Mouse (Mus musculus) limb, embryonic 13.5 days (tissue): ENCODE results near the gene Cd164l2. TPM values are rescaled to one million over a fixed set of nuclear protein-coding genes. Genes with fewer than 3 reads are reported as not detected.
A peak's percentile ranks its signal among the peaks of the same experiment; 100 is the strongest.

Experiments
- ATAC-seq: fragments of 200-750 bp; cut with Nextera tagmentation; 2 replicates; pipeline ENCODE4 v1.8.0; 2017; ENCODE audit warnings: low read depth, moderate number of reproducible peaks, moderate TSS enrichment; ENCODE audit not compliant: low FRiP score
- H3K27ac ChIP-seq: fragments of 300-500 bp; sonication (generic); 2 replicates; pipeline ENCODE4 v1.5.1; 2015; ENCODE audit warnings: inconsistent platforms, mild to moderate bottlenecking, moderate library complexity
- H3K27me3 ChIP-seq: fragments of 300-500 bp; sonication (generic); 2 replicates; pipeline ENCODE4 v1.6.1; 2015; ENCODE audit warnings: mild to moderate bottlenecking, inconsistent platforms
- H3K36me3 ChIP-seq: fragments of 300-500 bp; sonication (generic); 2 replicates; pipeline ENCODE4 v1.6.1; 2015; ENCODE audit warnings: inconsistent platforms, mild to moderate bottlenecking, moderate library complexity
- H3K4me1 ChIP-seq: fragments of 300-500 bp; sonication (generic); 2 replicates; pipeline ENCODE4 v1.6.1; 2015; ENCODE audit warnings: inconsistent platforms
- H3K4me2 ChIP-seq: fragments of 300-500 bp; sonication (generic); replicated peaks from 2 replicates; pipeline ENCODE4 v1.6.1; 2015; ENCODE audit warnings: inconsistent platforms, mild to moderate bottlenecking, moderate library complexity
- H3K4me3 ChIP-seq: fragments of 300-500 bp; sonication (generic); 2 replicates; pipeline ENCODE4 v1.5.1; 2015; ENCODE audit warnings: moderate library complexity, mild to moderate bottlenecking, inconsistent platforms
- H3K9ac ChIP-seq: fragments of 300-500 bp; sonication (generic); 2 replicates; pipeline ENCODE4 v1.6.1; 2015; ENCODE audit warnings: mild to moderate bottlenecking, inconsistent platforms
- H3K9me3 ChIP-seq: fragments of 300-500 bp; sonication (generic); 2 replicates; pipeline ENCODE4 v1.6.1; 2016; ENCODE audit warnings: inconsistent platforms
- WGBS: fragments of 180-500 bp; shearing (Covaris S2); methylation state at CpG from one replicate; pipeline ENCODE4 v1.1.7; 2015; 5-methylcytosine and 5-hydroxymethylcytosine counted together
- microRNA-seq: library from miRNA; unstranded; fragments of <30 nt; microRNA quantifications from one replicate; pipeline ENCODE4, GENCODE M21; 2016
- polyA plus RNA-seq: library from polyadenylated mRNA; unstranded; fragments of >200 nt; fragmentation: Nextera tagmentation; extraction: Ambion mirVana; gene quantifications from 2 replicates; pipeline ENCODE4 v1.2.1, GENCODE M21; 2015

Gene Cd164l2
- polyA plus RNA-seq, 1 experiment from 2014 or later = 5.9 TPM

GRCm38 (mm10) chr4:133262882-133263281 is 51.0 kb downstream of the Cd164l2 start, which contains the start of gene Sytl1:
TSS of gene Sytl1 (minus strand) at chr4:133263113.
- WGBS = 37% methylated on average over 7 of the region's 7 CpGs

GRCm38 (mm10) chr4:133263756-133264155 is 51.8 kb downstream of the Cd164l2 start:
- ATAC-seq = no peak
- H3K27me3 ChIP-seq = peaks cover 4% of the 10 kb centered on the region
- H3K4me3 ChIP-seq = no peak overlapping the region
- peaks cover 58% of the 10 kb centered on the region for H3K36me3 ChIP-seq
- H3K4me1 ChIP-seq = peaks cover 3% of the 10 kb centered on the region; the same call in 1 of the 2 replicates
- H3K9me3 ChIP-seq = peaks cover 8% of the 10 kb centered on the region; the same call in 1 of the 2 replicates
- WGBS = 86% methylated on average over 5 of the region's 5 CpGs
- no peak overlapping the region for H3K27ac ChIP-seq
- H3K4me2 ChIP-seq = no peak overlapping the region
- no peak overlapping the region for H3K9ac ChIP-seq

More at GRCm38 (mm10) chr4:133262882-133263281, 51.0 kb downstream of the Cd164l2 start, which contains the start of gene Sytl1:
- Histone ChIP-seq H3K36me3 (peaks cover 49% of the 10 kb centered on the region), H3K9me3 (peaks cover 8% of the 10 kb centered on the region; the same call in 1 of the 2 replicates), H3K4me2 (peak within 1 kb of the TSS; percentile 0), H3K27me3 (peaks cover 10% of the 10 kb centered on the region), H3K9ac (no peak within 1 kb of the TSS; the same call in none of the 2 replicates), H3K4me1 (peaks cover 3% of the 10 kb centered on the region; the same call in 1 of the 2 replicates), H3K4me3 (0 out of 2 replicates have a peak within 1 kb of the TSS, but pooled peaks have one; percentile 6), H3K27ac (peak within 1 kb of the TSS; percentile 23; the same call in 1 of the 2 replicates)
- ATAC-seq = no peak

GRCm38 (mm10) chr4:133264559-133264958 is 52.6 kb downstream of the Cd164l2 start:
- H3K9ac ChIP-seq = no peak overlapping the region
- H3K27ac ChIP-seq = no peak overlapping the region
- peaks cover 3% of the 10 kb centered on the region; the same call in 1 of the 2 replicates for H3K4me1 ChIP-seq
- H3K4me2 ChIP-seq = no peak overlapping the region
- WGBS = 100% methylated on average over 2 of the region's 2 CpGs
- no peaks in the 10 kb centered on the region for H3K27me3 ChIP-seq
- H3K36me3 ChIP-seq = peaks cover 66% of the 10 kb centered on the region
- no peak overlapping the region for H3K4me3 ChIP-seq
- H3K9me3 ChIP-seq = peaks cover 8% of the 10 kb centered on the region; the same call in 1 of the 2 replicates
- ATAC-seq = no peak

DNA sequence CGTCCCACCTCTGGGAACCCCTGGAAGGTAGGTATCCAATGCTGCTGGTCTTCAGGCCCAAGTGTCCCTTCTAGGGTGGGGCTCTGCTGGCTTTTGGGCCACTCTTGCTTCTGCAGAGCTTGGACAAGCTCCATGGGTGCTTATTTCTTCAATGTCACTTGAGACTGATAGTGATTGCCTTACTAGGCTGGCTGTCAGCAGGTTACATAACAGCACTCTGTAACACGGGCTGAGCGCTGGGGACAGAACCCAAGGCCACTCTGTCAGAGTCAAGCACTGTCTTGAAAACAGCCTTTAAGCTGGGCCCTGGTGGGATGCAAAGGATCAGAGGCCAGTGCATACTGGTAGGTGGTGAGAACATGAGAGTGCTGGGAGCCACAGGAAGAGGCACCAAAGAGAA is 53.4 kb downstream of the Cd164l2 start:
- H3K27me3 ChIP-seq = no peaks in the 10 kb centered on the region
- peaks cover 73% of the 10 kb centered on the region for H3K36me3 ChIP-seq
- no peak overlapping the region for H3K4me2 ChIP-seq
- WGBS = 95% methylated on average over 3 of the region's 3 CpGs
- H3K9me3 ChIP-seq = peaks cover 8% of the 10 kb centered on the region; the same call in 1 of the 2 replicates
- H3K9ac ChIP-seq = no peak overlapping the region
- peaks cover 3% of the 10 kb centered on the region; the same call in 1 of the 2 replicates for H3K4me1 ChIP-seq
- no peak overlapping the region for H3K27ac ChIP-seq
- no peak for ATAC-seq
- H3K4me3 ChIP-seq = no peak overlapping the region

GRCm38 (mm10) chr4:133265759-133266158 is 53.8 kb downstream of the Cd164l2 start:
- no peak overlapping the region for H3K4me3 ChIP-seq
- ATAC-seq = no peak
- H3K9me3 ChIP-seq = peaks cover 8% of the 10 kb centered on the region; the same call in 1 of the 2 replicates
- WGBS = 88% methylated on average over 4 of the region's 4 CpGs
- H3K4me1 ChIP-seq = peaks cover 3% of the 10 kb centered on the region; the same call in 1 of the 2 replicates
- H3K9ac ChIP-seq = no peak overlapping the region
- H3K4me2 ChIP-seq = no peak overlapping the region
- H3K36me3 ChIP-seq = peaks cover 78% of the 10 kb centered on the region
- H3K27ac ChIP-seq = no peak overlapping the region
- no peaks in the 10 kb centered on the region for H3K27me3 ChIP-seq

DNA sequence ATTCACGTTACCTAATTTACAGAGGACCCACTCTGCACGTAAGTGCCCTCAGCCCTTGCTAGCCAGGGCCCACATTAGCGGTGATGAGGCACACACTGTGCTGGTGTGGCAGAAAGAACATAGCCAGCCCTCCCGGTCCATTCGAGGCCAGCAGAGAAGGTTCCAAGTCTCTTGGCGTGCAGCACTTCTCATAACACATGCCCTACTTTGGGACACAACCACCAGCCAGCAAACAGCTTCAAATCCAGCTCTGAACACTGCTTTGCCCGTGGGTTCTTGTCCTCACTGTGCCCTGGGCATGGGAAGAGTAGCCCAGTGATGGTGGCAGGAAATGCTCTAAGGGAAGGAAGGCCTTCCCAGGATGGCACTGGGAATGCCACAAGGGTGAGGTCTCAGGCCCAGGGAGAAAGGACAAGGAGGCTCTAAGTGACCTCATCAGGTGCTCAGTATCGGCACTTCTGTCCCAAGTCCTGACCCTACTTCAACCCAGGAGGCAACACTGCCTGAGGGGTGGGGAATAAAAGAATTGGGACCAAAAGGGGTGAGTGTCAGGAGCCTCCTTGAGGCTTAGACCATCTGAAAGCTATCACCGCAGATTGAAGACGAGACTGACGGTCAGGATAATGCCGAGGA is 54.4 kb downstream of the Cd164l2 start:
- 92% methylated on average over 12 of the region's 12 CpGs for WGBS

GRCm38 (mm10) chr4:133268931-133269330 is 57.0 kb downstream of the Cd164l2 start:
- no peak overlapping the region for H3K4me2 ChIP-seq
- peaks cover 8% of the 10 kb centered on the region; the same call in 1 of the 2 replicates for H3K9me3 ChIP-seq
- no peak overlapping the region for H3K4me3 ChIP-seq
- WGBS = 88% methylated on average over 3 of the region's 3 CpGs
- H3K36me3 ChIP-seq = peaks cover 78% of the 10 kb centered on the region
- H3K4me1 ChIP-seq = peaks cover 5% of the 10 kb centered on the region
- H3K9ac ChIP-seq = no peak overlapping the region
- H3K27me3 ChIP-seq = no peaks in the 10 kb centered on the region
- no peak for ATAC-seq
- no peak overlapping the region for H3K27ac ChIP-seq

More for the DNA sequence above, 54.4 kb downstream of the Cd164l2 start:
- no peak overlapping the region for H3K27ac ChIP-seq
- peaks cover 8% of the 10 kb centered on the region; the same call in 1 of the 2 replicates for H3K9me3 ChIP-seq
- H3K4me2 ChIP-seq = no peak overlapping the region
- H3K27me3 ChIP-seq = no peaks in the 10 kb centered on the region
- H3K9ac ChIP-seq = no peak overlapping the region
- no peak overlapping the region for H3K4me3 ChIP-seq
- no peak for ATAC-seq
- H3K4me1 ChIP-seq = peaks cover 3% of the 10 kb centered on the region; the same call in 1 of the 2 replicates
- H3K36me3 ChIP-seq = peaks cover 80% of the 10 kb centered on the region

- no peak overlapping the region for H3K4me3 ChIP-seq
- H3K27ac ChIP-seq = no peak overlapping the region
- no peak overlapping the region for H3K4me2 ChIP-seq
- peaks cover 78% of the 10 kb centered on the region for H3K36me3 ChIP-seq
- WGBS = 96% methylated on average over 3 of the region's 3 CpGs
- H3K4me1 ChIP-seq = peaks cover 5% of the 10 kb centered on the region
- no peak for ATAC-seq
- H3K9ac ChIP-seq = no peak overlapping the region
- H3K9me3 ChIP-seq = peaks cover 3% of the 10 kb centered on the region; the same call in 1 of the 2 replicates
- H3K27me3 ChIP-seq = no peaks in the 10 kb centered on the region
These were observed 57.7 kb downstream of the Cd164l2 start for GRCm38 (mm10) chr4:133269596-133269995.

DNA sequence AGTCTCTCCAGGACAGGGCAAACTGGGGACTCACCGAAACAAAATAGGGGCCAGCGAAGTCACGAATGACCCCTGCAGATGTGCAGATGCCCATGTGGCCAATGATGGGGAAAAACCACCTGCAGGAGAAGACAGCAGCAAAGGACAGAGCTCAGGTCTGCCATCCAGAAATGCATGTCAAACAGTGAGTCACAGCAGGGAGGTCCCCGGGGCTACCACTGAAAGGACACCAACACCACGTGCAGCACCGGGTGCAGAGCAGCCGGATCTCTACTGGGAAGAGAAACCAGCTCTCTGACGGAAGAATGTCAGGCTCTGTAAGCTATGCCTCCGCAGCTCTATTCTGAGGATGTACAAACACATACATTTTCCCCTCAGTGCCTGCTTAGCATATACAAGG is 59.0 kb downstream of the Cd164l2 start:
- Histone ChIP-seq H3K4me2 (no peak overlapping the region), H3K9me3 (no peaks in the 10 kb centered on the region), H3K27ac (no peak overlapping the region), H3K9ac (no peak overlapping the region), H3K36me3 (peaks cover 76% of the 10 kb centered on the region), H3K4me1 (peaks cover 9% of the 10 kb centered on the region), H3K4me3 (no peak overlapping the region), H3K27me3 (no peaks in the 10 kb centered on the region)
- ATAC-seq = no peak
- WGBS = 88% methylated on average over 9 of the region's 9 CpGs

Small RNA genes within 50 kb of the gene (microRNA-seq; reads per million reads assigned to microRNA genes)
- not detected for gene Mir7017

Other genes with a start within 250 kb of the Cd164l2 start
- gene Fgr, start 238.0 kb upstream of the Cd164l2 start, polyA plus RNA-seq = 0.19 and 0.26 TPM in 2 replicates
- 11.3 and 11.5 TPM in 2 replicates for gene Ahdc1, start 200.9 kb upstream of the Cd164l2 start, polyA plus RNA-seq
- gene Wasf2, start 81.6 kb upstream of the Cd164l2 start, polyA plus RNA-seq = 114 and 132 TPM in 2 replicates
- gene Gpr3, start 405 bp downstream of the Cd164l2 start, polyA plus RNA-seq = 0.32 and 0.38 TPM in 2 replicates
- 2.4 and 2.6 TPM in 2 replicates for gene Map3k6, start 28.7 kb downstream of the Cd164l2 start, polyA plus RNA-seq
- gene Sytl1, start 51.0 kb downstream of the Cd164l2 start, polyA plus RNA-seq = 5.5 and 5.6 TPM in 2 replicates
- gene Tmem222, start 65.7 kb downstream of the Cd164l2 start, polyA plus RNA-seq = 84.0 and 86.8 TPM in 2 replicates
- 13.3 and 14.1 TPM in 2 replicates for gene Wdtc1, start 141.3 kb downstream of the Cd164l2 start, polyA plus RNA-seq
- 8.1 and 8.8 TPM in 2 replicates for gene Slc9a1, start 157.6 kb downstream of the Cd164l2 start, polyA plus RNA-seq